Mouse (Mus musculus): Measurements from ENCODE around the gene Miga1. TPM values are rescaled to one million over a fixed set of nuclear protein-coding genes. Genes with fewer than 3 reads are reported as not detected.
A peak's percentile ranks its signal among the peaks of the same experiment; 100 is the strongest.

Gene Miga1
- polyA plus RNA-seq, 1 experiment: 13.2 TPM

DNA sequence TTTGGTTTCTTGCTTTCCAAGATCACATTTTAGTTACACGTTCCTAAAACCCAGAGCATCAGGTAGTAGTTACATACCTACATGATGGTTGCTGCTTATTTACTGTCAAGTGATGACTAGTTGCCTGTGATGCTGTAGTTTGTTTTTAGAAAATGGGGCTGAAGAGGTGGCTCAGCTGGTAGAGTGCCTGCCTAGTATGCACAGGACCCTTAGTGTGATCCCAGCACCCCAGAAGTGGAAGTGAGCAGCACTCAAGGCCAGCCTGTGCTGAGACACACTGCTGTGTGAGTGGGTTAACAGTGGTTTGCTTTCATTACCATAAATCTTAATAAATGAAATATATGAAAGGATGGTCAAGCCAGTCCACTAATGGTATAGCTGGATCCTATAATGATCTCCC lies 100.6 kb downstream of the Miga1 start:
- TF ChIP-seq POLR2A (IDR thresholded peaks at IDR 0.05; ENCODE audit: low read depth, low read length) (no peak), CTCF (IDR thresholded peaks at IDR 0.05; ENCODE audit: borderline replicate concordance, insufficient read depth, low read length) (no peak)
- Histone ChIP-seq H3K27ac (ENCODE audit: insufficient read depth, low read length) (no peak overlapping the region), H3K4me1 (ENCODE audit: control insufficient read depth, insufficient read depth, low read length) (0 out of 2 replicates have a peak, but pooled peaks cover 3% of the 10 kb centered on the region), H3K4me3 (ENCODE audit: insufficient read depth, low read length) (no peak overlapping the region)

DNA sequence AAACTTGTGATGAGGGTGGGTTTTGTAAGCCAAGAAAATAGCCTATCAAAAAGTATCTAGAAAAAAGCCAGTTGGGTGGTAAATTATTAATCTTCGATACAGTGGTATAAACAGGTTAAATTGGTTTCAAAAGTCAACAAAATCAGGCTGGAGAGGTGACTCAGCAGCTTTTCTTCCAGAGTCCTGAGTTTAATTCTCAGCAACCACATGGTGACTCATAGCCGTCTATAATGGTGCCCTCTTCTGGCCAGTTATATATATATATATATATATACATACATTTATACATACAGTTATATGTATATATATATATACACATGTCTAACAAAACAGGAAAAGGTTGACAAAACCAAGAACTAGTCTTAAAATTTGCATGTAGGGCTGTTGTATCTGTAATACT lies 101.4 kb downstream of the Miga1 start:
- Histone ChIP-seq H3K4me3 (ENCODE audit: insufficient read depth, low read length) (no peak overlapping the region), H3K27ac (ENCODE audit: insufficient read depth, low read length) (no peak overlapping the region), H3K4me1 (ENCODE audit: control insufficient read depth, insufficient read depth, low read length) (0 out of 2 replicates have a peak, but pooled peaks cover 3% of the 10 kb centered on the region)
- TF ChIP-seq CTCF (IDR thresholded peaks at IDR 0.05; ENCODE audit: borderline replicate concordance, insufficient read depth, low read length) (no peak), POLR2A (IDR thresholded peaks at IDR 0.05; ENCODE audit: low read depth, low read length) (no peak)

DNA sequence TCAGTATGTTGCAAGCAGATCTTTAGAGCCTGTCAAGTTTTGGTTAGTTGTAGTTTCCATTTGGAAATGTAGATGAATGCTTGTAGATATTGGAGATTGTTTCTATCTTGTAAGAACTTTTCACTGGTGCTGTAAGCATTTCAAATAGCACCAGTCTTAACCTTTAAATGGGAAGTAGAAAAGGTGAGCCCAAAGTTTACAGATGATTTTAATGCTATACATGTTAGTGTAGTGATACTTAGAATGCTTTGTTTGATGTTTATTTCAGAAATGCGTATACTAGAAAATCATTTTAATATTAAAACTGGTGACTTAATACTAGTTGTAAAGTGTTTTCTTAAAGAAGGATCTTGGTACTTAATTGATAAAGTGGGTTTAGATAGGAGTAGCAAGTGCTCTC lies 104.4 kb downstream of the Miga1 start:
- TF ChIP-seq POLR2A (IDR thresholded peaks at IDR 0.05; ENCODE audit: low read depth, low read length): no peak
- no peak for TF ChIP-seq CTCF (IDR thresholded peaks at IDR 0.05; ENCODE audit: borderline replicate concordance, insufficient read depth, low read length)
- Histone ChIP-seq H3K27ac (ENCODE audit: insufficient read depth, low read length) (no peak overlapping the region; the same call in 1 of the 2 replicates), H3K4me3 (ENCODE audit: insufficient read depth, low read length) (no peak overlapping the region), H3K4me1 (ENCODE audit: control insufficient read depth, insufficient read depth, low read length) (0 out of 2 replicates have a peak, but pooled peaks cover 3% of the 10 kb centered on the region)

DNA sequence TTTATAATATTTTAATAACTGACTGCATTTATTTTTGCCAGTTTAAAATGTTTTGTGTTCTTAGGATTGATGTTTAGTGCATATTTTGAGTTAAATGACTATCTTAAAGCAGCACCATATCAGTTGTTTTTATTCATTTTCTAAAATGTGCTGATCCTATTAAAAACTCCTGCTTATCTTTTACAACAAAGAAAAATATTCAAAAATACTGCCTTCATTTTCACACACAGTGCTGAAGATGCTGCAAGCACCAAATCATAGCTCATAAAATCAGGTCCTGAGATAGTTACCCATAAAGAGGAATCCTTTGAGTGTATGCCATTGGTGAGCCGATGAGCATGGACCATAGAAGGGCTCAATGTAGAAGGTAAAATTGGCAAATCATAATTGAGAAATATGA lies 105.0 kb downstream of the Miga1 start:
- TF ChIP-seq CTCF (IDR thresholded peaks at IDR 0.05; ENCODE audit: borderline replicate concordance, insufficient read depth, low read length) (no peak), POLR2A (IDR thresholded peaks at IDR 0.05; ENCODE audit: low read depth, low read length) (no peak)
- Histone ChIP-seq H3K4me3 (ENCODE audit: insufficient read depth, low read length) (no peak overlapping the region), H3K27ac (ENCODE audit: insufficient read depth, low read length) (no peak overlapping the region; the same call in 1 of the 2 replicates), H3K4me1 (ENCODE audit: control insufficient read depth, insufficient read depth, low read length) (0 out of 2 replicates have a peak, but pooled peaks cover 3% of the 10 kb centered on the region)

DNA sequence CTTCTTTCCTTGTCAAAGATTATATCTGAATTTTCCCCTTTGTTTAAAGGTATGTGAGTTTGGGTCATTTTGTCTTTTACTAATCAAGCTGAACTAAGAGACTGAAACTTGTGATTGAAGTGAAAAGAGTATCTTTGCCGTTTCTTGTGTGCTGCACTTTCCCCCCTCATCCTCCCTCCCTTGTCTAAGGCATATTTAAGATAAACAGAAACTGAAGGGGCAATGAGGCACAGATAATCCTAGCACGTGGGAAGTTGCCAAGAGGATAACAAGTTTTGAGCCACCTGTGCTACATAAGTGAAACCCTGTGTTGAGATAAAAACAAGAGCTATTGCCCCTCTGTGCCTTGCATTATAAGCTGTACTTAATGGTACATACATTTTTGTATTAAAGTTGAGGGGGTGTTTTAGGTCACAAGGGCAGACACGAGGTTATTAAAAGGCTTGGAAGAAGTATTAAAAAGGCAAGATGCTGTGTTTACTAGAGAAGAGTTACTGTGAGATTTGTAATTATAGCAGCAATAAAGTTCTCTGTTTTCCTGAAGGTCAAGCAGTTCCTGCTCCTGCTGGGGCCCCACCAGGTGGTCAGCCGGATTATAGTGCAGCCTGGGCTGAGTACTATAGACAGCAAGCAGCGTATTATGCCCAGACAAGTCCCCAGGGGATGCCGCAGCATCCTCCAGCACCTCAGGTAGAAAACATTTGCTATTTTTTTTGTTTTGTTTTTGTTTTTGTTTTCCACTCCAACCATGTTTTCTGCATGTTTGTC lies 108.7 kb downstream of the Miga1 start:
- no peaks in the 10 kb centered on the region for H3K4me1 ChIP-seq (ENCODE audit: control insufficient read depth, insufficient read depth, low read length)
- TF ChIP-seq CTCF (IDR thresholded peaks at IDR 0.05; ENCODE audit: borderline replicate concordance, insufficient read depth, low read length) (no peak), POLR2A (IDR thresholded peaks at IDR 0.05; ENCODE audit: low read depth, low read length) (no peak)
- H3K27ac ChIP-seq (ENCODE audit: insufficient read depth, low read length): peak overlapping the region; percentile 29
- no peak overlapping the region for H3K4me3 ChIP-seq (ENCODE audit: insufficient read depth, low read length)

DNA sequence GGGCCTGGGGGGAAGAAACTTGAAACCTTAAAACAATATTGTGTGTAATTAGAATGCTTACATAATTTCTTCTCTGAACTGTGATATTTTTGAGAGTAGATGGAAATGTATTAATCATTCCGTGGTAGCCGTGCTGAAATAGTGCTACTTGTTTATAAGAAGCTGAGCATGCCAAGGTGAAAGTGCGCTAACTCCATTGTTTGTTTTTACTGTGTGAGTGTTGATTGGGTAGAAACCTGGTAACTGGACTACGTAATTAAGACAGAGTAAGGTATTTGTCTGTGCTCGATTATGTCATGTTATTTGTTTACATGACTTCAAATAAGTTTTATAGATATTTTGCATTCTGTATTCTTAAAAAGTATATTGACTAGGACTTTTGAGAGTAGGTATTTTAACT lies 110.9 kb downstream of the Miga1 start:
- no peak overlapping the region for H3K4me3 ChIP-seq (ENCODE audit: insufficient read depth, low read length)
- no peak overlapping the region for H3K27ac ChIP-seq (ENCODE audit: insufficient read depth, low read length)
- TF ChIP-seq CTCF (IDR thresholded peaks at IDR 0.05; ENCODE audit: borderline replicate concordance, insufficient read depth, low read length) (no peak), POLR2A (IDR thresholded peaks at IDR 0.05; ENCODE audit: low read depth, low read length) (no peak)
- no peaks in the 10 kb centered on the region for H3K4me1 ChIP-seq (ENCODE audit: control insufficient read depth, insufficient read depth, low read length)

DNA sequence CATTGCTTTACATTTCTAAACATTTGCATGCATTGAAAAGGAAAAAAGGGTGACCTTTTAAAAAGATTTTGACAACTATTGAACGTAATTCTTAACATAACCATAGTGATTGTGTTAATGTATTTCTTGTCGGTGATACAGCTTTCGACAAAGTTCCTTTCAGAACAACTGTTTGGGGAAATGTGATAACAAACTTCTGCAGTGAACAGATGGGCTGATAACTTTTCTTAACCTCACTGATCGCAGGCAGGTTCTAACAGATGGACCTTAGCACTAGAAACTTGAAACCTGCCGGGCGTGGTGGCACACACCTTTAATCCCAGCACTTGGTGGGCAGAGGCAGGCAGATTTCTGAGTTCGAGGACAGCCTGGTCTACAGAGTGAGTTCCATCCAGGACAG lies 111.4 kb downstream of the Miga1 start:
- TF ChIP-seq POLR2A (IDR thresholded peaks at IDR 0.05; ENCODE audit: low read depth, low read length) (no peak), CTCF (IDR thresholded peaks at IDR 0.05; ENCODE audit: borderline replicate concordance, insufficient read depth, low read length) (no peak)
- no peak overlapping the region for H3K27ac ChIP-seq (ENCODE audit: insufficient read depth, low read length)

DNA sequence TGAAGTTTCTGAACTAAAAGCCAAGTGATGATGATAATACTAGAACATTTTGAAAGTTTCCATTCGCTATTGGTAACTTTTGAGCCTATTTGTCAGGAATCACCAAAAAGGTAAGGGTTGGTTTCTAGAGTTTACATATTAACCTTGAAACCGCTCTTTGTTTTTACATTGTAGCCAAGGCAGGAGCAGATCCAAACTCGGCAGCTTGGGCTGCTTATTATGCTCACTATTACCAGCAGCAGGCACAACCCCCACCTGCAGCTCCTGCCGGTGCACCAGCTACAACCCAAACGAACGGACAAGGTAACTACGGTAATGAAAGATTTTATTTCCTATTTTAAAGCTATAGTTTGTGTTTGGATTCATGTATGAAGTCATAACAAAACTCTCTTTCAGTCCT lies 114.3 kb downstream of the Miga1 start:
- Histone ChIP-seq H3K27ac (ENCODE audit: insufficient read depth, low read length) (no peak overlapping the region), H3K4me3 (ENCODE audit: insufficient read depth, low read length) (no peak overlapping the region), H3K4me1 (ENCODE audit: control insufficient read depth, insufficient read depth, low read length) (no peaks in the 10 kb centered on the region)
- TF ChIP-seq POLR2A (IDR thresholded peaks at IDR 0.05; ENCODE audit: low read depth, low read length) (no peak), CTCF (IDR thresholded peaks at IDR 0.05; ENCODE audit: borderline replicate concordance, insufficient read depth, low read length) (no peak)

More for the DNA sequence above, 111.4 kb downstream of the Miga1 start:
- no peaks in the 10 kb centered on the region for H3K4me1 ChIP-seq (ENCODE audit: control insufficient read depth, insufficient read depth, low read length)
- H3K4me3 ChIP-seq (ENCODE audit: insufficient read depth, low read length): no peak overlapping the region

DNA sequence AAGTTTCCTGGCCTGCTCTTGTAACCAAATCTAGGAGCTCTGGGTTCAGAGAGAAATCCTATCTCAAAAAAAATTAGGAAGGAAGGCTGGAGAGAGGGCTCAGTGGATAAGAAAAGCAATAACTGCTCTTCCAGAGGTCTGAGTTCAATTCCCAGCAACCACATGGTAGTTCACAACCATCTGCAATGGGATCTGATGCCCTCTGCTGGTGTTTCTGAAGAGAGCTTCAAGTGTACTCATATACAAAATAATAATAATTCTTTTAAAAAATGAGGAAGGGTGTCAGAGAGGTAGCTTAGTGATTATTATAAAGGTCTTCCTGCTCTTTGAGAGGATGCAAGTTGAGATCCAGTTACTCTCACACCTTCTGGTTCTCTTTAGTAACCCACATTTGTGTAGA lies 115.3 kb downstream of the Miga1 start:
- TF ChIP-seq POLR2A (IDR thresholded peaks at IDR 0.05; ENCODE audit: low read depth, low read length) (no peak), CTCF (IDR thresholded peaks at IDR 0.05; ENCODE audit: borderline replicate concordance, insufficient read depth, low read length) (no peak)
- H3K4me3 ChIP-seq (ENCODE audit: insufficient read depth, low read length): no peak overlapping the region
- no peak overlapping the region for H3K27ac ChIP-seq (ENCODE audit: insufficient read depth, low read length)
- H3K4me1 ChIP-seq (ENCODE audit: control insufficient read depth, insufficient read depth, low read length): no peaks in the 10 kb centered on the region

Other genes starting within 250 kb of the Miga1 start
- 1.9 and 3.9 TPM in 2 replicates for gene Gipc2, start 174.2 kb downstream of the Miga1 start, polyA plus RNA-seq (2011; ENCODE audit: insufficient read length, low read depth, missing spikeins)
- gene Dnajb4, start 130.1 kb downstream of the Miga1 start, polyA plus RNA-seq (2011; ENCODE audit: insufficient read length, low read depth, missing spikeins): 94.2 and 127 TPM in 2 replicates
- 138 and 142 TPM in 2 replicates for gene Fubp1, start 130.0 kb downstream of the Miga1 start, polyA plus RNA-seq (2011; ENCODE audit: insufficient read length, low read depth, missing spikeins)
- gene Nexn, start 74.1 kb downstream of the Miga1 start, polyA plus RNA-seq (2011; ENCODE audit: insufficient read length, low read depth, missing spikeins): 144 and 152 TPM in 2 replicates
- gene Usp33, start 6.1 kb upstream of the Miga1 start, polyA plus RNA-seq (2011; ENCODE audit: insufficient read length, low read depth, missing spikeins): 55.2 and 63.9 TPM in 2 replicates
- 66.9 and 77.3 TPM in 2 replicates for gene Zzz3, start 55.1 kb upstream of the Miga1 start, polyA plus RNA-seq (2011; ENCODE audit: insufficient read length, low read depth, missing spikeins)

Data from embryonic fibroblast, embryonic 13.5 days (primary cell).